Mouse (Mus musculus) spleen, adult 18-20 months (tissue): Measurements from ENCODE around the gene Skil.

Experiments
- DNase-seq, 2 experiments: peaks; one replicate each; pipeline ENCODE4 v3.0.0; 2022; ENCODE audit warnings: mixed read lengths in 2 of 2

Skil gene

DNA sequence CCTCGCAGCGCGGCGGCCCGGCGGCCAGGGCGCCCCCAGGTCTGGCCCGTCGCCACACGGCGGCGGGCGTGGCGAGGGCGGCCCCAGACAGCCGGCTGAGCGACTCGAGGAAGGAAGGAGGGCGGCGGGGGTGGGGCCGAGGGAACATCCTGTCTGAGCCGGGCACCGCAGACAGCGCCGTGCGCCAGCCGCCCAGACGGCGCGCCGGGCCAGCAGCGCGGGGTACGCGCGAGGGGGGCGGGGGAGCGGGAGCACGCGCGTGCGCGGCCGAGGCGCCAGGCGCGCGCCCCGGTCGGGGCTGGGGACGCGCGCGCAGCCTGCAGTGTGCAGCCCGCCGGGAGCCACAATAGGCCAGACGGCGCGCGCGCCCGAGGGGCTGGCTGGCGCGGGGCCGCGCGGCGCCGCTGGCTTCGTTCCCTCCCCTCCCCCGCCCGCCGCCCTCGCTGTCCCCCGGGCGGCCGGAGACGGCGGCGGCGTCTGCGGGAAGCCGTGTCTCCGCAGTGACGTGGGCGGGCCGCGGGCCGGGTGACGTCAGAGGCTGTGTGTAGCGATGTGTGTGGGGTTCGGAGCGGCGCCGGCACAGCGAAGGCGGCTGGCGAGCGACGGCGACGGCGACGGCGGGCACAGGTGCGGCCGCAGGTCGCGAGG, at the start of gene Skil:
TSS of gene Skil (plus strand) at position 528 of the 648 bp plus-strand sequence.
- DNase-seq = peak; percentile 92 to 93

DNA sequence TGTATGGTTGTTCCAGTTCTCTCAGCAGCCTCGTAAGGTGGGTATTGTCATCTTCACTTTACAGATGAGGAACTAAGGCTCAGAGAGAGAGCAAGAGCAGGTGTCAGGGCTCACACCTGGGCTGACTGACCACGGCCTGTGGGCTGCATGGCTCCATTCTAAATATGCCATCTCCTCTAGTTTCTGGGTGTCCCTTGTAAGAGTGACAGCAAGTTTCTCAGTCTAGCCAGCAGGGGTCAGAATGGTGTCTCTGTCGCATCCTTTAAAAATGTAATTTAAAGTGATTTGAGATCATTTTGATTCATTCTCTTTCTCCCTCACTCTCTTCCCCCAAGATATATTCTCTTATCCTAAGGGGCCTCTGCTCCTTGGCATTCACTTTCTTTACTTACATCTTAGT, 47.6 kb upstream of the Skil start:
- DNase-seq = peak in 1 of 2 experiments; percentile 10

DNA sequence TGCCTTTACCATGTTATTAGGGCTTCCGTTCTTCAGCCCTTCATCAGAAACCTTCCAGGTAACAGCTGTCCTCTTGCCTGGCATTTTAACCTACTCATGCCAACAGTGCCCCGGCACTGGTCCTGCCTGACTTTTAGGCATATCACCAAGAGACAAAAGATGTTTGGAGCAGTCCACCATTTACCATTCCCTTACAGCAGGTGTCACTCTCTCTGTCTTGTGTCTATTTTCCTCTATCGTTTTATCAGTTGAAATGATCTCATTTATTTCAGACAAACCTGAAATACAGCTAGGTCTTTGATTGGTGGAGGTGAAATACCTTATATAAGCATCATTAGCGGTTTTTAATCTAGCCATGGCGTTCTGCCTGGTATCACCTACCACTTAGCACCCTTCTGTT, 45.8 kb upstream of the Skil start:
- no peak for DNase-seq

DNA sequence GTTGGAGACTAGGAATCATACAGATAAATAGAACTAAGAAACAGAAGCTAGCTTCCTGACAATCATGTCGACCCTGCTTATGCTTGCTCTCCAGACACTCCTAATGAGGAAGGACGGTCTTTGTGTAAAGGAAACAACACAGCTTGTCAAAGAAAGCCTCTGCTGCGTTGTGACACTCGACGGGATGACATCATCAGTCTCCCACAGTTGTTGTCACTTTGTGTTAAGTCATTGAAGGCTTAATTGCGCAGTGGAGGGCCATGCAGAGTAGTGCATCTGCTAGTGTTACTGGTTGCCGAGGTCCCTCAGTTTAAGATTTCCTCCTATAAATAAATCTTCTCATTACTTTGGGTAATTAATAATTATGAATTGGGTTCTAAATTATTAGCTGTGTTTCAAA, 44.5 kb upstream of the Skil start:
- DNase-seq = no peak

DNA sequence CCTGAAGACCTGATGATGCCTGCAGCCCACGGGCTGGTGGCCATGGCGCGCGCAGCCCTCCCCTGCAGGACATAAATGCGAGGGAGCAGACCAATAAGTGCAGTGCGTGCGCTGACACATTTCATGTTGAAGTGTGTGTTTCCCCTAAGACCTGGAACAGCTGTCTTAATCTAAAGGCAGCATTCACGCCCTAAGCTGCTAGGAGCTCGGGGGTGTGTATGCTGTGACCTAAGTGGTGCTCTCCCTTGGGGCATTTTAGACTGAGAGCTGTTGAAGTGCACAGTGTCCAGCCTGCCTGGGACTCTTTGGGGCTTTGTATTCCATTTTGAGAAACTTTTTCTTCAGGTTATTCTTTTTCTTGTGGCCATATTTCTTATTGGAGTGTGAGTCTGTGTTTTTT, 43.1 kb upstream of the Skil start:
- DNase-seq = no peak

DNA sequence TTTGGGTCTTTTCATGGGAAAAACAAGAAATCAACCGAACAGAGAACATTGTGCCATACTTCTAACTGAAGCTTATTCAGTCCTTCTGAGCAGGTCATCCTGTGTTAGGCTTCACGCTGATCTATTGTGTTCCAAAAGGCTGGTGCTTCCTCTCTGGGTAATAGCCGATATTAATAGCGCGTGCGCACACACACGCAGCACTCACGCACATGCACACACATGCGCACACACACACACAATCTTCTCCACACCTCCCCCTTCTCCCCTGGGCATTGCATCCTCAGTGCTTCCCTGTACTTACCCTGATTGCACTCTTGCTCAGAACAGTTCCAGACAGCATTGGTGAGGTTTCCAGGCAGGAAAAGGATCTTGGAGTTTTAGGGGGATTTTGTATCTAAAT, 41.7 kb upstream of the Skil start:
- no peak for DNase-seq

DNA sequence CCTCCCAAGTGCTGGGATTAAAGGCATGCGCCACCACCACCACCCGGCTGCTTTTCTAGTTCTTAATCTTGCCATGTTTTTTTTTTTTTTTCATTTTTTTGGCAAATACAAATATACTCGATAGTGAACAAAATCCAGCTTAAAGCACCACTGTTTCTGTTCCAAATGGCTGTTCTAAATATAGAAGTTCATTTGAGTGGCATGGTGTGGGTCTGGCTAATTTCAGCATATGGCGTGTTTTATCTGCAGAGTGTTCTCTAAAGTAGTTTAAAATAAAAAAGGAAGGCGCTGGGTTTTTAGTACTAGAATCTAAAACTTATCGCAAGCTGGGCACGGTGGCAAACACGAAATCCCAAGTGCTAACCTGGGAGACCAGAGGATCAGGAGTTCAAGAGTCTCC, 40.0 kb upstream of the Skil start:
- no peak for DNase-seq

DNA sequence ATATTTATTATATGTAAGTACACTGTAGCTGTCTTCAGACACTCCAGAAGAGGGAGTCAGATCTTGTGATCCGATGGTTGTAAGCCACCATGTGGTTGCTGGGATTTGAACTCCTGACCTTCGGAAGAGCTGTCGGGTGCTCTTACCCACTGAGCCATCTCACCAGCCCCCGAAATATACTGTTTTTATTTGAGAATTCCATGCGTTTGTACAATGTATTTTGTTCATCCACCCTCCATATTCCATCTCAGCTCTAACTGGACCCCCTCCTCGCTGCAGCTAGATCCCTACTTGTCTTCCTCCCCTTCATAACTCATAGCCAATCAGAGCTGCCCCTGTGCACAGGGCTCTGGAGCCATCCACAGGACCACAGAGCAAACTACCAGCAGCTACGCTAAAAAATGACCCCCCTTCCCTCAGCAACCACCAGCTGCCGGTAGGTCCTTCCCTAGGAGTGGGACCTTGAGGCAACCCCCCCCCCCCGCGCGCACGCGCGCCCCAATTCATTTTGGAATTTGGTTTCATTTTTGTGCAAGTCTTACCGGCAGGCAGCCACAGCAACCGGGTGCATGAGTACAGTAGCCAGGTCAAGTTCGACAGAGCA, 38.7 kb upstream of the Skil start:
- no peak for DNase-seq

DNA sequence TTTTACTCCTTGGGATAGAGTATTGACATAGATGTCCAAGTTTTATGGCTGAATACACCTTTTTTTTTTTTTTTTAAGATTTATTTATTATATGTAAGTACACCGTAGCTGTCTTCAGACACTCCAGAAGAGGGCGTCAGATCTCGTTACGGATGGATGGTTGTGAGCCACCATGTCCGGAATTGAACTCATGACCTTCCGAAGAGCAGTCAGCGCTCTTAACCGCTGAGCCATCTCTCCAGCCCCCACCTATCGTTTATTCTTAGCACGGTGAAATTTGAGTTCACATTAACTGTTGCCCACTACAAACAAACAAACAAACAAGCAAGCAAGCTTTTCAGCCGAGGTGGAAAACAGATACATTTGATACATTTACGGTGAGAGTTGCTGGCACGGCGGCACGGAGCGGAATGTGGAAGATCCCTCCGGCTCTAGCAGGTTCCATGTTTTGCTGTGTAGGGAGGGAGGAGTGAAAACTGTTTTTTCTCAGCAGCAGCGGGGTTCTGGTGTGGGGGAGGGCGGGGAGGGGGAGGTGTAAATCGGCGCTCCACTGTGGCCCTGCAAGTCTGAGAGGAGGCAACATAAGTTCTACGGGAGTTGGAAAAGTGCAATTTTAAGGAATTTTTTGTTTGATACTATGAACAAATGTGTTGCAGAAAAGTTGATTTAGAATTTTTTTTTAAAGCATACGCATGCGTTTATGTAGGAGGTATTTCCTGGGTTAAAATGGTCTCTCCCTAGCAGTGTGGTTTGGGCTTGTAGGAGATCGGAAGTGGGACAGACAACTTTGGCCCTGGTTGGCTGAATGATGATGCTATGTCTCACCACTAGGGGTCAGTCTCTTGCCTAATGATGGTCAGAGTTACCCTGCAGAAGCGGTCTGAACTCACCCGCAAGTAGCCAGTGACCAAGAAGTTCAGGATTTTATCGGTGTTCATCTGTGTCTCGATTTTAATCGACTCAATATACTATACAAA, 37.9 kb upstream of the Skil start:
- DNase-seq = peak; percentile 42

DNA sequence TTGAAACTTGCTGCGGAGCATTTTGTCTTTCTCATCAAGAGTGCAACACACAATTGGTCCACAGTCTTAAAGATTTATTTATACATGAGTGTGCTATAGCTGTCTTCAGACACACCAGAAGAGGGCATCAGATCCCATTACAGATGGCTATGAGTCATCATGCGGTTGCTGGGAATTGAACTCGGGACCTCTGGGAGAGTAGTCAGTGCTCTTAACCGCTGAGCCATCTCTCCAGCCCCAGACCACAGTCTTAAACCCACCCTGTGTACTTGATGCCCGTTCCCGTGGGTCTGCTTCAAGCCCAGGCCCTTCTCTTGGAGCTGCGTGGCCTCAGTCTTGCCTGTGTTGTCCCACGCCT, 34.1 kb upstream of the Skil start:
- no peak for DNase-seq

DNA sequence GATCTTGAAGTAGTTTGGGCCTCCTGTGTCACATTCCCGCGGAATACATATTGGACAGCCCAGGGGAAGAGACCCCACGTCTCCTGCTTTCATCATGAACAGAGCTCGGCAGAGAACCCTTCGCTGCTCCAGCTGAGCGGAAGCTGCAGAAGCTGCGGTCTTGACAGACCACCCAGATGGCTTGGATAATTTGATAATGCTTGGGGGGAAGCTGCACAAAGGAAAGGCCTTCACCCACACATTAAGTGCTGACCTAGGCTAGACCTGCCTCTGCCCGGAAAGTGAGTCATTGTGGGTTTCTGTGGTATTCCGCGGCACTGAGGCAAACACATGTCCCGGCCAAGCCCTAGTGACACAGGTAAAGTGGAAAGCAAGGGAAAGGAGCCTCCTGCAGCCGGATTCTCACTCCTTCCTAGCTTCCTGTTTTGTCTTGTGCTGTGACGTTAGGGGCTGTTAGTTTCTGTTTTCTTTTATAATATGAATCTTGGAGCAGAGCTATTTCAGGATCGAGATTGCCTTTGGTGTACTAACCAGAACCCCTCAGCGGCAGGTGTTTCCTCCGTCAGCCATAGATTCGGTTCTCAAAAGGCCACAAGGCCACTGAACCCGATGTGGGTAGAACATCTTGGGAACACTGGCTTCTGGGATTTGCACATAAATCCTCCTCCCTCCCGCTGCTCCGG, 33.6 kb upstream of the Skil start:
- peak; percentile 22 to 47 for DNase-seq

DNA sequence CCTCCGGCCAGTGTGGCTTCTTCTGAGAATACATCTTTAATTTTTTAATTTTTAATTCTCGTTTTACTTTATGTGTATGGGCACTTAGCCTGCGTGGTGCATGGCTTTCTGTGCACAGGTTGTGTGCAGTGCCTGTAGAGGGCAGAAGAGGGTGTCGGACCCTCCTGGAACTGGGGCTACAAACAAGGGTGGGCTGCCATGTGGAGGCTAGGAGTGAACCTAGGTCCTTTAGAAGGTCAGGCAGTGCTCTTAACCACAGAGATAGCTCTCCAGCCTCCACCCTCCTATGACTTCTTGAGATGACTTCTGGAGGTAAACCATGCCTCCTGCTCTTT, 33.1 kb upstream of the Skil start:
- DNase-seq = peak in 1 of 2 experiments; percentile 24

DNA sequence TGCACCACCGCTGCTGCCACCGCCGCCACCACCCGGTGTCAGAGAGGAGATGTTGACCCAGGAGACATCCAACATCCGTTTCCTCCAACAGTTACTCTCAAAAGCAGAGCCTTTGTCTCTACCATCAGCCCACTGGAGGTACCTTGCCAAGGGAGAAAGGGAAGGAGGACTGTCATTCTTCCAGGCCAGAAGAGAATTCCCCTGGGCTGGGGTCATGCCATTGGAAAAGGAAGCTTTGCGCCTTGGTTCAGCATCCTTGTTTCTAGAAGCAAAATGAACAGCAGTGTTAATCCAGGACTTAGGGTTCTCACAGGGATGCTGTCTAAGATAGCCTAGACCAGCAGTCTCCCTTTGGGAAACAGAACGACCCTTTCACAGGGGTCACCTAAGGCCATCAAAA, 32.5 kb upstream of the Skil start:
- no peak for DNase-seq

DNA sequence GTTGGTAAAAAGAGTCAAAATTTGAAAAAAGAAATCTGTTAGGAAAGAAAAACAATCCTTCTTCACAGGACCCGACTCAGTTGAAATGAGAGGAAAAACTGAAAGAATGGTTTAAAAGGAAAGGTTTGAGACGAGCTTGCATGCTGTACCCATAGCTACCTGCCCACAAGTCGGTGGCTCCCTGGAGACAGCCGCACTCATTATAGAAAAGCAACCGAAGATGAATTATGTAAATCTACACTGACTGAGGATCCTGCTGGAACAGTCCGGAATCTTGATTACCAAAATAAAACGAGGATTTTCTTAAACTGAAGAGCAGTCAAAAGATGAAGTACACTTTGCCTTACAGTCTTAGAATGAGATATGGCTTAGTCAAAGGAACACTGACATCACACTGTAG, 26.4 kb upstream of the Skil start:
- DNase-seq = no peak

DNA sequence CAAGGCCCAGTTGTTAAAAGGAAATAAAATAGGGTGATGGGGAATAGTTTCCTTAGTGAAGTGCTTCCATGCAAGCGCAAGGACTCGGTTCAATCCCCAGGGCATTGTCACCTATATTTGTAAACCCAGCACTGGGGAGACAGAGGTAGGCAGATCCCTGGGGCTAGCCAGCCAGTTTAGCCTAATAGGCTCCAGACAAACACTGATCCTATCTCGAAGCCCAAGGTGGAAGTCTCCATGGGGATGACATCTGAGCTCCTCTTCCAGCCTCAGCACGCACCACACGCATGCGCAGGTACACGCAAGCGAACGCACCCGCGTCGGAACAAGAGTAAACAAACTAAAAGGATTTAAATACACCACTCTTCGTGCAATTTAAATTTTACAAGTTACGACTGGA, 23.1 kb upstream of the Skil start:
- no peak for DNase-seq

DNA sequence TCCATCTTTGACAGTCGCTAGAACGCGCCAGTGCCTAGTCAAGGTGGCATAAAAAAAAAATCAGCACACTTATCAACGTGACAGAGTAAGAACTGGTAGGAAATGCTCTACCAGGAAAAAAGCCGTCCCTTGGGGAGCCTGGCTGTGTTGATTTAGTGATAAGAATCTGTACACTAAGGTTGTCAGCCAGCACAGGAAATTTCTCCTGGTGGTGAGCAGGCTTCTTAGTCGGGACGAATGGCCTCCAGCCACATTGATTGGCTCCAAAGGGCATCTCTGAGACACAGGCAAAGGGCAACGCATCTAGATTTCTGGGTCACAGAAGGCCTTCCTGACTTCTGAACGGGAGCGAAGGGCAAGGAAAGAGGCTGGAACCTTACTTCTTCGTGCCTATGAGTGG, 19.1 kb upstream of the Skil start:
- DNase-seq = no peak

DNA sequence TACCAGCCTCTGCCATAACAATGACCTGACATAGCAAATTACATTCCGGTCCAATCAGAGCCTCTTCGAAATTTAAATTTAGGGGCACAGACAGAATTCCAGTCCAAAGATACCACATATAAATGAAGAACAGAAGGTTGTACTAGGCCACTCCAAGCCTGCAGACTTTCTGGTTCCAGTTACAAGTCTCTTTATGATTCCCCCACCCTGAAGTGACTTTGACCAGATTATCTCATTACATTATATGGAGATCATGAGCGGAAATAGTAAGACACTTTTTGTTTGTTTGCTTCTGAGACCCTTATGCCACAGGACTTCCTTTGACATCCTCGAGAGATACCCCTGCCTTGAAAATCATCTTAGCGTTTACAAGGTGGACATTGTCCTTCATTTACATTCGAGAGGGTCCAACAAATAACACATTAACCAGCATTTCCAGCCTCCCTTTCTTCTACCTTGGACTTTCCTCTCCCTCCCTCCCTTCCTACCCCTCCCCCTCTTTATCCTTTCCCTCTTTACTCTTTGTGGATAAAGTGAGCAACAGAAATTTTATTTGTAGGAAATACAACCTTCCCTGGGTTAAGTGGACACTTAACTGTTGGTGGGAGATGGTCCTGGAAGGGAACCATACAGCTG, 17.7 kb upstream of the Skil start:
- no peak for DNase-seq

DNA sequence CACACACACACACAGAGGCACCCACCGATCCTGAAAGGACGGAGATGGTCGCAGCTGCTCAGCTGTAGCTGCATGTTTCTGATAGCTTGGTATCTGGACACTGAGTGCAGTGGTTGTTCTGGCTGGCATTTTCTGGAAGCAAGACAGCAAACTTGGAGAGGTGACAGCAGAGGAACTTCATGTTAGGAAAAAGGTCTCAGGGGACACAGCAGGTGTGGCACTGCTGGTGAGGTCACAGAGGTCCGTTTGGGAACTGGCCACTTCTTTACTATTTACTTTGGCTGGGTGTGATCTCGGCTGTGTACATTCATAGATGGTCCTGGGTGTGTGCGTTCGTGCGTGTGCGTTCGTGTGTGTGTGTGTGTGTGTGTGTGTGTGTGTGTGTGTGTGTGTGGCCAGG, 15.4 kb upstream of the Skil start:
- DNase-seq = no peak

DNA sequence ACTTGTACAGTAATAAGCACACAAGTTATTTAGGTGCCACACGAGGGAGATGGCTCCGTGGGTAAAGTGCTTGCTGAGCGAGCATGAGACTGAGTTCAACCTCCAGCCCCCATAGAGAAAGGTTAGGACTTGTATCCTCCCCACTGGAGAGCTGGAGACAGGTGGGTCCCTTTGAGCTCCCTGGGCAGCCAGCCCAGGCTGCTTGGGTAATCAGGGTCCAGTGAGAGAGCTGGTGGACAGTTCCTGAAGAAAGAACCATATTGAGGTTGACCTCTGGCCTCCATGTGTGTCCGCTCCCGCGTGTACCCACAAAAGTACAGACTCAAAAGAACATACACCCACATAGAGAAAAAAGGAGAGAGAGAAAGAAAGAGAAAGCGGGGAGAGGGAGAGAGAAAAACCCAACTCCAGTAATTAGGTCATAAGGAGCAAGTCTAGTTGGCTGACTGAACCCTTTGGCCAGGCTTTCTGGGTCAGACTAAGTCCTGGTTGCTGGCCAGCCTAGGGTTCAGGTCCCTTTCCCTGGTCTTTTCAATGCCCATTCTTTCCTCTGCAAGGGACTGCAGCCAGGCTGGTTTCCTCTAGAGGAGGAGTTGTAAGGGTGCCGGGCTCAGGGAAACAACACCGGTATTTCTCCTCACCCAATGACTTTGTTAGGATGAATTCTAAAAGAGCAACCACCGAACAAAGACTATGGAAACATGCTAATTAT, 13.9 kb upstream of the Skil start:
- DNase-seq = no peak

DNA sequence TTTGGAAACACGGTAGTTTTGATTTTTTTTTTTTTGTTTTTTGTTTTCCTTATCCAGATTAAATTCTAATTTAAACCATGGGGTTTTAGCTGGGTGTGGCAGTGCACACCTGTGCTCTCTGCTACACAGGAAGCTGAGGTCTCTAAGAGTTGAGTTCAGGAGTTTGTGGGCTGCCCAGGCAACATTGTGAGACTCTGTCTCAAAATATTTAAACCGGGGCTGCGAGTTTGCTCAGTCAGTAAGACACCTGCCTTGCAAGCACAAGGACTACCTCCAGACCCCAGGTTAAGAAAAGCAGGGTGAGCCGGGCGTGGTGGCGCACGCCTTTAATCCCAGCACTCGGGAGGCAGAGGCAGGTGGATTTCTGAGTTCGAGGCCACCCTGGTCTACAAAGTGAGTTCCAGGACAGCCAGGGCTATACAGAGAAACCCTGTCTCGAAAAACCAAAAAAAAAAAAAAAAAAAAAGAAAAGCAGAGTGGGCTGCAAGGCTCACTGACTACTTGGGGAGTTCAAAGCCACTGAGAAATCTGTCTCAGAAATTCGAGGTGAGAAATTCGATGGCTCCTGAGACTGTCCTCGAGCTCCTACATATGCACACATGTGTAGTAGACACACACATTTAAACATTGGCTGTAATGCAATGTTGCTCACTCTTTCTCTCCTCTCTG, 11.9 kb upstream of the Skil start:
- no peak for DNase-seq

DNA sequence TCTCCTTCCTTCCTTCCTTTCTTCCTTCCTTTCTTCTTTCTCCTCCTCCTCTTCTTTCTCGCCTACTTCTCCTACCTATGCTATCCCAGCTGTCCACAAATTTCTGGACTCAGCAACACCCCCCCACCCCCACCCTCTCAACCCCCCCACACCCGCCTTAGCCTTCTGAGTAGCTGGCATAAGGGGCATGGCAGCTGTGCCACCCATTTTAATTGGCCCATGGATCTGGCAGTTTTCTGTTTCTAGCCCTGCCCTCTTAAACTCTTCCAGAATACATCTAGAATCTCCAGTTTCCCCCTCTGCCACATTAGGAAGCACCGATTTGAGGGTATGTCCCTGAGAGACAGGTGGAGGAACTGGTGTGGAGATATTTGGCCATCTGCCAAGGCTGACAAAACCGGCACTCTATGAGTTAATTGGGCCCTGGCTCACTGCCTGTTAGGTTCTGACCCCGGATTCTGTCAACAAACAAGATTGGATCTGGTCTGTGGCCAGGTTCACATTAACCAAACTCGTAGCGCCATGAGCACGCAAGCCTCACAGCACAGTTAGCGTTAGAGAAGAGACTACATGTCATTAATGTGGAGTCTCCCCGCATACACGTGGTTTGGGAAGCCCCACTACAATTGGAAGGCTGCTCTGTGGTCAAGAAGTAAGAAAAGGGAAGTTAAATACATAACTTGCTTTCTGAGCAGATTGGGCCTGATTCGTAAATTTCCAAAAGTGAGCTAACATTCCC, 11.2 kb upstream of the Skil start:
- peak; percentile 21 to 46 for DNase-seq
